Mouse (Mus musculus) G1E (cell line): ENCODE data around the gene Sp7.

Experiments
- CTCF ChIP-seq: IDR thresholded peaks from 2 replicates; pipeline ENCODE4 v1.5.1; 2012; ENCODE audit warnings: low read depth, low read length, inconsistent platforms, mixed read lengths
- GATA1 ChIP-seq: IDR thresholded peaks from 2 replicates; pipeline ENCODE4 v1.6.1; 2012; ENCODE audit warnings: borderline replicate concordance, low read length, inconsistent platforms, mixed read lengths
- POLR2AphosphoS5 ChIP-seq: IDR thresholded peaks from 2 replicates; pipeline ENCODE4 v1.6.1; 2012; ENCODE audit warnings: low read depth, low read length, inconsistent platforms; ENCODE audit not compliant: insufficient replicate concordance

GRCm38 (mm10) chr15:102315292-102315691, 51.7 kb downstream of the Sp7 start:
- TF ChIP-seq GATA1 (no peak), CTCF (no peak), POLR2AphosphoS5 (no peak)
